Mouse (Mus musculus) midbrain, embryonic 16.5 days (tissue): ENCODE data around the gene Hist1h2bf. TPM values are rescaled to one million over a fixed set of nuclear protein-coding genes. Genes with fewer than 3 reads are reported as not detected.

Experiments used
- ATAC-seq: fragments of 200-750 bp; cut with Nextera tagmentation; 2 replicates; pipeline ENCODE4 v1.8.0; 2017; ENCODE audit warnings: moderate TSS enrichment
- H3K27ac ChIP-seq: fragments of 300-500 bp; sonication (generic); 2 replicates; pipeline ENCODE4 v1.5.1; 2014; ENCODE audit warnings: mild to moderate bottlenecking, low read length, mixed read lengths
- H3K27me3 ChIP-seq: fragments of 300-500 bp; sonication (generic); 2 replicates; pipeline ENCODE4 v1.6.1; 2014; ENCODE audit warnings: low read depth, low read length, mixed read lengths; ENCODE audit not compliant: control insufficient read depth, insufficient read depth
- H3K36me3 ChIP-seq: fragments of 300-500 bp; sonication (generic); 2 replicates; pipeline ENCODE4 v1.6.1; 2014; ENCODE audit warnings: mild to moderate bottlenecking, low read length, moderate library complexity, mixed read lengths; ENCODE audit not compliant: control insufficient read depth, insufficient read depth
- H3K4me1 ChIP-seq: fragments of 300-500 bp; sonication (generic); 2 replicates; pipeline ENCODE4 v1.6.1; 2014; ENCODE audit warnings: mild to moderate bottlenecking, low read length, mixed read lengths; ENCODE audit not compliant: control insufficient read depth, insufficient read depth
- H3K4me2 ChIP-seq: fragments of 300-500 bp; sonication (generic); 2 replicates; pipeline ENCODE4 v1.6.1; 2014; ENCODE audit warnings: mild to moderate bottlenecking, low read length, mixed read lengths
- H3K4me3 ChIP-seq: fragments of 300-500 bp; sonication (generic); 2 replicates; pipeline ENCODE4 v1.5.1; 2014; ENCODE audit warnings: low read depth, mild to moderate bottlenecking, low read length, moderate library complexity, mixed read lengths
- H3K9ac ChIP-seq: fragments of 300-500 bp; sonication (generic); 2 replicates; pipeline ENCODE4 v1.6.1; 2014; ENCODE audit warnings: low read depth, low read length, mixed read lengths
- H3K9me3 ChIP-seq: fragments of 300-500 bp; sonication (generic); replicated peaks from 2 replicates; pipeline ENCODE4 v1.6.1; 2014; ENCODE audit warnings: mild to moderate bottlenecking, low read length, mixed read lengths; ENCODE audit not compliant: control insufficient read depth, poor library complexity, severe bottlenecking
- WGBS: fragments of 180-500 bp; shearing (Covaris S2); extraction: QIAGEN DNeasy Blood & Tissue Kit; methylation state at CpG from one replicate; pipeline ENCODE4 v1.1.7; 2014; 5-methylcytosine and 5-hydroxymethylcytosine counted together
- polyA plus RNA-seq: library from polyadenylated mRNA; unstranded; fragments of >200 nt; fragmentation: Nextera tagmentation; extraction: Ambion mirVana; gene quantifications from 2 replicates; pipeline ENCODE4 v1.2.1, GENCODE M21; 2015

Hist1h2bf gene
- polyA plus RNA-seq, 1 experiment from 2014 or later: not detected

GRCm38 (mm10) chr13:23609844-23610243 lies 35.8 kb upstream of the Hist1h2bf start:
- no peaks in the 10 kb centered on the region for H3K36me3 ChIP-seq
- H3K4me1 ChIP-seq: no peaks in the 10 kb centered on the region
- no peak for ATAC-seq
- H3K4me3 ChIP-seq: no peak overlapping the region
- H3K27me3 ChIP-seq: no peaks in the 10 kb centered on the region
- H3K9me3 ChIP-seq: no peaks in the 10 kb centered on the region
- no peak overlapping the region for H3K27ac ChIP-seq
- no peak overlapping the region for H3K9ac ChIP-seq
- H3K4me2 ChIP-seq: no peak overlapping the region

DNA sequence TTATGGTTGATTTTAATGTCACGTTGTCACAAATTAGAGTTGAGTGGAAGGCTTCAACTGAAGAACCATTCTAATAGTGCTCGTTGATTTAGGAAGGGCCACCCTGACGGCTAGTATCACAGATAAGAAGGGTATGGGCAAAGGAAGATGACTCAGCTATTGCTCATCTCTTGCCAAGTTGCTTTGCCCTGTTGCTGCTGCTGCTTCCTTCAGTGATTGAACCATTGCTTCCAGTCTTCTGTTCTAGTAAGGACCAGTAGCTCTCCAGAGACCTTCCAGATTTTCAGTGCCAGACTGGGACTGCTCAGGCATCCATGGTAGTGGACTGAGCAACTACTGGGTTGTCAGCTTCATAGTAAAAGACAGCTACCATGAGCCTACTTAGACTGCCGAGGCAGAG lies 35.2 kb upstream of the Hist1h2bf start:
- ATAC-seq: no peak
- Histone ChIP-seq H3K4me2 (no peak overlapping the region), H3K27me3 (no peaks in the 10 kb centered on the region), H3K4me3 (no peak overlapping the region), H3K4me1 (no peaks in the 10 kb centered on the region), H3K9ac (no peak overlapping the region), H3K9me3 (no peaks in the 10 kb centered on the region), H3K27ac (no peak overlapping the region), H3K36me3 (no peaks in the 10 kb centered on the region)
- 92% methylated on average over 4 of the region's 4 CpGs for WGBS

DNA sequence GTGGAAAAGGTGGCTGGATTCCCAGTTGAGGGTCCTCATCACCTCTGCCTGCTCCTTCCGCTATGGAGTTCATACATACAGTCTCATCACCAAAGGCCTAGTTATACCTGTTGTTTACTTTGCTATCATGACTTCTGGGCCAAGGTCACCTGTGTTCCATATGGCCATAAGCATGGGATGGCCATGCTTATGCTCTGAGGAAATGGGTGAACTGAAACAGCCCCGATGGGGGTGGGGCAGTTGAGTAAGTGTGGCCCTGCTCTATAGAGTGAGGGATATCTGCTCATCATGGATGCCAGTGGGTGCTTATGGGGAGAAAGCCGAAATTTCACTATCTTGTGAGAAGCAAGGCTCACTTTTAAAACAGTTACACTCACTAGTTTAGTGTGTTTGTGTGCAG lies 31.1 kb upstream of the Hist1h2bf start:
- ATAC-seq: no peak
- H3K9me3 ChIP-seq: no peaks in the 10 kb centered on the region
- WGBS: 93% methylated on average over 3 of the region's 3 CpGs
- no peaks in the 10 kb centered on the region for H3K27me3 ChIP-seq
- no peak overlapping the region for H3K4me2 ChIP-seq
- no peak overlapping the region for H3K9ac ChIP-seq
- H3K36me3 ChIP-seq: no peaks in the 10 kb centered on the region
- no peaks in the 10 kb centered on the region for H3K4me1 ChIP-seq
- no peak overlapping the region for H3K4me3 ChIP-seq
- no peak overlapping the region for H3K27ac ChIP-seq

GRCm38 (mm10) chr13:23604452-23604851 lies 30.5 kb upstream of the Hist1h2bf start:
- Histone ChIP-seq H3K27ac (no peak overlapping the region), H3K4me3 (no peak overlapping the region), H3K9me3 (no peaks in the 10 kb centered on the region), H3K27me3 (no peaks in the 10 kb centered on the region), H3K36me3 (no peaks in the 10 kb centered on the region), H3K4me1 (no peaks in the 10 kb centered on the region), H3K4me2 (no peak overlapping the region), H3K9ac (no peak overlapping the region)
- ATAC-seq: no peak
- WGBS: 94% methylated on average over 3 of the region's 3 CpGs

DNA sequence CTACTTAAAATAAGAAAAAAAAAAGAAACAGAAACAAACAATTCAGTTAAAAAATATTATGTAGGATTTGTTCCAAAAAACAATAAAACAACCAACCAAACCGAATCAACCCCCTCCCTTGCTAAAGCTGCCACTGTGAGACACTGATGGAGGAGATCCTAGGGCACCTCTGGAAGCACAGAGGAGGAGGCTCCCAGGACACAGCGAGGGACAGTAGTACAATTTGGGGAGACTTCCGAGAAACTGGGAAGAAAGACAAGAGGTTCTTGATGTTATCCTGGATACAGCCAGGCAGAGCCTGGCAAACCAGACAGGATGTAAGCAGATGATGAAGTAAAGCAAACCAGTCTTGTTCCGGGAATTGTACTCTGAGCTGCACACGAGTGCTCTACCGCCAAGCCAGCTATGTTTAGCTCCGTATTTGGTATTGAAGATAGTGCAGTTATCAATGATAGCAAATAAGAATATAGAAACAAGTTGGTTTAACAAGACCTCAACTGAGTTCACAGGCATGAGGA lies 29.2 kb upstream of the Hist1h2bf start:
- no peak overlapping the region for H3K9ac ChIP-seq
- H3K9me3 ChIP-seq: no peaks in the 10 kb centered on the region
- H3K4me1 ChIP-seq: no peaks in the 10 kb centered on the region
- no peaks in the 10 kb centered on the region for H3K36me3 ChIP-seq
- H3K27me3 ChIP-seq: no peaks in the 10 kb centered on the region
- H3K27ac ChIP-seq: no peak overlapping the region
- 91% methylated on average over 7 of the region's 7 CpGs for WGBS
- H3K4me3 ChIP-seq: no peak overlapping the region
- no peak for ATAC-seq
- H3K4me2 ChIP-seq: no peak overlapping the region

DNA sequence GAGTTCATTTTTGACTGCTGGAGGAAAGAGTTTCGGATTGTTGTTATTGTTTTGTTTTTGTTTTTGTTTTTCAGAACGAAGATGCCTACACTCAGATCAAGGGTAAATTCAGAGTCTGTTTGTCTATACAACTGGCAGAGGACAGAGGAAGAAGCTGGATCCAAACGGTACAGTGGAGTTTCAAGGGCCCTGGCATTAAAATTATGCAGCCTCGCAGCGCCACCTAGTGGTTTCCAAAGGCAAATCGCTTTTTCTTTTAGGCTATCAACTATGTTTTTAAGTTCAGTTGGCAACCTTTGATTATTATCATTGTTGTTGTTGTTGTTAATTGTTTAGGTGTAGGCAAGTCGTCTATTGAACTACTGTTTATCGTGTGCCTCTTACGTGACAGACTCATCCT lies 24.0 kb upstream of the Hist1h2bf start:
- Histone ChIP-seq H3K9ac (no peak overlapping the region), H3K27me3 (no peaks in the 10 kb centered on the region), H3K4me1 (no peaks in the 10 kb centered on the region), H3K27ac (no peak overlapping the region), H3K36me3 (no peaks in the 10 kb centered on the region), H3K4me3 (no peak overlapping the region), H3K9me3 (no peaks in the 10 kb centered on the region), H3K4me2 (no peak overlapping the region)
- no peak; the same call in 1 of the 2 replicates for ATAC-seq
- 8% methylated on average over 9 of the region's 9 CpGs for WGBS

GRCm38 (mm10) chr13:23595622-23596372 lies 21.8 kb upstream of the Hist1h2bf start:
- Histone ChIP-seq H3K4me3 (no peak overlapping the region), H3K36me3 (no peaks in the 10 kb centered on the region), H3K9me3 (no peaks in the 10 kb centered on the region), H3K9ac (no peak overlapping the region), H3K27me3 (no peaks in the 10 kb centered on the region), H3K4me1 (no peaks in the 10 kb centered on the region), H3K27ac (no peak overlapping the region), H3K4me2 (no peak overlapping the region)
- 87% methylated on average over 7 of the region's 7 CpGs for WGBS
- no peak for ATAC-seq

DNA sequence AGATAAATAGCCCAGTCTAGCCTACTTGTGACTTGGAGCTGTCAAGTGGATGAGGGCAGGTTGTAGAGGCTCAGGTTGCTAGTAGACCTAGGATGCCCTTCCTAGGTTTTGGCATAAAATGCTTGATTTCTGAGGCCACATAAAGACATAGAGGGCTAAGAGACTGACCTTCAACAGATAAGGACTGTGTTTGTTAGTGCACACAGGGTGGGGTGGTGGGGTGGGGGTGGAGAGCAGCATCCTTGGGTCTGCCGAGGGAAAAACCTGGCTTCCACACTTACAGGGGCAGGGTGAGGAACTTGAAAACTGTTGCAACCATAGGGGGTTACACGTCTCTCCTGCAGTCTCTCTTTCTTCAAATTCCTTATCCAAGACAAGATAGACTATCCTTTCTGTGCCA lies 21.2 kb upstream of the Hist1h2bf start:
- Histone ChIP-seq H3K4me2 (no peak overlapping the region), H3K4me1 (no peaks in the 10 kb centered on the region), H3K9me3 (no peaks in the 10 kb centered on the region), H3K4me3 (no peak overlapping the region), H3K27ac (no peak overlapping the region), H3K36me3 (no peaks in the 10 kb centered on the region), H3K9ac (no peak overlapping the region), H3K27me3 (no peaks in the 10 kb centered on the region)
- ATAC-seq: no peak
- 83% methylated on average over 2 of the region's 2 CpGs for WGBS

DNA sequence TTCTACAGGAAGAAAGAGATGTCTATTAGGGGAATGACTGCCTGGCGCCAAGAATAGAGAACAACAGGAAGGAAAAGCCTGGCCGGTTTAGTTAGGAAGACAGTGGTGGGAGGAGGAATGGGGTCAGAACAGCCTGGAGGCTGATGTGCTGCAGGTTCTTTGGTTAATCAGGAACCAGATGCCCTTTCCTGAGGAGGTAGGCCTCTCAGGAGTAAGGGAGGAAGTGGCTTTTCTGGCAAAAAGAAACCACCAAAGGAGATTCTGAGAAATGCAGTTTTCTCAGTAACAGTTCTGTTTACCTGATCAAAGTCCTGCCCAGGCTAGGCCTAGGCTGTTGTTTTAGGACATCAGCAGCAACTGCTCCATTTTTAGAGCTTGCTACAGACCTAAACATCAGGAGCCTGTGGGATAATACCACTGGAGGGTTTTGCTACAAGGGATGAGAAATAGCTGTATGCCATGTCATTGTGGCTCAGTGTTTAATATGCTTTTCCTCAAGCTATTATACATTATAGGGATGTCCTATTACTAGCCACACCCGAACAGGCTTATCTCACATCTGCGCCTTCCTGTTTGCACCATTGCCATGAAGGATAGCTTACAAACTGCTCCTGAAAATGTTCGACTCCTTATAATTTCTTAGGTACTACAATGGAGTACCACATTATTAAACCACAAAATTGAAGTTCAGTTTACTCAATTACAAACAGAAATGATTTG lies 19.2 kb upstream of the Hist1h2bf start:
- H3K9ac ChIP-seq: no peak overlapping the region
- H3K36me3 ChIP-seq: no peaks in the 10 kb centered on the region
- ATAC-seq: no peak
- H3K4me2 ChIP-seq: no peak overlapping the region
- H3K27me3 ChIP-seq: no peaks in the 10 kb centered on the region
- 91% methylated on average over 5 of the region's 5 CpGs for WGBS
- no peaks in the 10 kb centered on the region for H3K9me3 ChIP-seq
- H3K4me3 ChIP-seq: no peak overlapping the region
- H3K27ac ChIP-seq: no peak overlapping the region
- no peaks in the 10 kb centered on the region for H3K4me1 ChIP-seq
